Mouse (Mus musculus): ENCODE measurements at regions not wholly inside any gene's neighbourhood (a gene's known extent, or its start where the extent isn't known, plus 50 kb on each side); places are given as distances from the start of the nearest gene placed in this dataset.

DNA sequence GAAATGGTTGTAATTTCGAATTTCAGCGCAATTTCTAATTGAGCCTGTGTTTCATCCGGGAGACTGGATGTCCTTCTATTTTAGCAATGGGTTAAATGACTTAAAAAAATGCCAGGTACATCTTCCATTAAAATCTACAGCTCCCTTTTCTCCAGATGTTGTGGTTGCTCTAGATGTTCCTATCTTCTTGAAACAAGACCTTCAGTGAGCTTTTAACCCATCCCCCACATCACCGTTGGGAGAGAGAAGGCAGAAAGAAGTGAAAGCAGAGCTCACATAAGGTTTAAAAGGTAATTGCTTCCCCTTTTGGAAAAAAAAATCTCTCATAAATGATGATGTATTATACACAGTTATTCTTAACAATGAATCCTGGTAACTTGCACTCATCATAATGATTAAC, 135.9 kb downstream of the Gm4791 start:
- H3K27ac ChIP-seq: no peak overlapping the region
- no peak overlapping the region for H3K4me2 ChIP-seq
- no peak for ATAC-seq
- no peaks in the 10 kb centered on the region for H3K9me3 ChIP-seq (replicated peaks)
- H3K4me3 ChIP-seq: no peak overlapping the region
- H3K36me3 ChIP-seq (ENCODE audit: poor library complexity, severe bottlenecking): no peaks in the 10 kb centered on the region
- H3K9ac ChIP-seq: no peak overlapping the region
- no peaks in the 10 kb centered on the region for H3K27me3 ChIP-seq
- no peaks in the 10 kb centered on the region for H3K4me1 ChIP-seq
- 85% methylated on average over 4 of the region's 4 CpGs for WGBS

DNA sequence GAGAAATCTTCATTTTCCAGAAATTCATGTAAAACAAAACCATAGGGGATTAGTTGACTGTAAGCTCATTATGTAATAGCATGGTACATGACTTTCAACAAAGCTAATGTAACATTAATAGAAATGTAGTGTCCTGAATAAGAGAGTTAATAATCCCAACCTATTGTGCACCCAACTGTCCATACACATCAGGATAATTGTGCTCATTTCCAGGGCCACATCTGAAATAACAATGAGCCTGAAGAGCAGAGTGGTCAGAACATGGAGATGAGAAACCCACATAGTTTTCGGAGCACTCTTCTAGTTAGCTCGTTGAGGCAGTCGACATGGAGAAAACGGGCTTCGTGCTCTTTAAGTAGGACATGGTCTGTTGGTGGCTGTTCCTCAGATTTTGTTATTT, 138.1 kb downstream of the Gm4791 start:
- Histone ChIP-seq H3K27me3 (no peaks in the 10 kb centered on the region), H3K4me3 (no peak overlapping the region), H3K27ac (no peak overlapping the region), H3K9ac (no peak overlapping the region), H3K4me1 (no peaks in the 10 kb centered on the region), H3K4me2 (no peak overlapping the region), H3K9me3 (replicated peaks) (no peaks in the 10 kb centered on the region), H3K36me3 (ENCODE audit: poor library complexity, severe bottlenecking) (no peaks in the 10 kb centered on the region)
- WGBS: 94% methylated on average over 5 of the region's 5 CpGs
- ATAC-seq: no peak

DNA sequence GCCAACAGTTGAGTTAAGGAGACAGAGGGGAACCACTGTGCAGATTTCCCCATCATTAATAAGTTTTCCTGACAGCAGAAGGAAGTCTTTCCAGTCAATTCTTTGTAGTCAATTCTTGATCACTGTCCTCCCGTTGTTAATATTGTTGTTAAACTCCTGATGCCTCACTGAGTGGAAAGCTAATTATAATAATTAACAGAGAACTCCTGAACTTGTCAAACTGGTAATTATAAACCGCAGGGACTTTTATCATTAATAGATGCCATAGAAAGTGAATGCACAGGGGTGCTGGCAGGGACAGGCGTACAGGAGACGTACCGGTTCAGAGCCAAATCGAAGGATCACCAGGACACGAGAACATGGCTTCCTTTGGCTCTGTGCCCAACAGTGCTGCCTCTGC, 154.9 kb downstream of the Gm4791 start:
- no peaks in the 10 kb centered on the region for H3K4me1 ChIP-seq
- ATAC-seq: no peak
- H3K36me3 ChIP-seq (ENCODE audit: poor library complexity, severe bottlenecking): no peaks in the 10 kb centered on the region
- H3K9me3 ChIP-seq (replicated peaks): no peaks in the 10 kb centered on the region
- no peak overlapping the region for H3K9ac ChIP-seq
- H3K27ac ChIP-seq: no peak overlapping the region
- H3K4me2 ChIP-seq: no peak overlapping the region
- H3K4me3 ChIP-seq: no peak overlapping the region
- 54% methylated on average over 7 of the region's 7 CpGs for WGBS
- no peaks in the 10 kb centered on the region for H3K27me3 ChIP-seq

DNA sequence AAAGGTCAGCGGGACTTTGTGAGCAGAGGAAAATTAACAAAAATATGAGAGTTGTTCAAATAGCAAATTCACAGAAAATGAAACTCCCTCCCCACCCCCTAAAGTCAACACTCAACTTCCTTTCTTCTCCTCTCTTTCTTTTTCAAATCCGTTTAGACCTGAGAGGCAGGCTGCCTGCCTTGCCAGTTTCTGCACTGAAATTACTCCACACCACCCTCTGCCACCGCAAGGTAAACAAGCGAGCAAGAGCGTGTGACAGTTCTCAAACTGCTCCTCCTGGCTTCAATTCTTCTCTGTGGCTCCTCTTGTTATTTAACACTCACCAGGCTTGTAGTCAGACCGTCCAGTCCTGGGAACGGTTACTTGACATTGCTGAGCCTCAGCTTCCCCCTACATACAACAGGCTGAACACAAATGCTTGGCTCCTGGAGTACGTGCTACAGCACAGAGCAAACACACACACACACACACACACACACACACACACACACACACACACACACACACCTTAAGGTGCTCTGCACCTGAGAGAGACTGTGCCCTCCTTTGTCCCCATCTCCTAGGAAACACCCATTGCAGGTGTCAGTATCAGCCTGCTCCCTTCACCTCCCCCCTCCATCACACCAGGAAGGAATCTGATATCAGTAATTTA, 167.1 kb downstream of the Gm4791 start:
- Histone ChIP-seq H3K27me3 (no peaks in the 10 kb centered on the region), H3K4me3 (no peak overlapping the region), H3K27ac (no peak overlapping the region), H3K9me3 (replicated peaks) (no peaks in the 10 kb centered on the region), H3K4me2 (no peak overlapping the region), H3K4me1 (no peaks in the 10 kb centered on the region; the same call in 1 of the 2 replicates), H3K36me3 (ENCODE audit: poor library complexity, severe bottlenecking) (no peaks in the 10 kb centered on the region), H3K9ac (no peak overlapping the region)
- no peak for ATAC-seq
- 52% methylated on average over 8 of the region's 8 CpGs for WGBS

DNA sequence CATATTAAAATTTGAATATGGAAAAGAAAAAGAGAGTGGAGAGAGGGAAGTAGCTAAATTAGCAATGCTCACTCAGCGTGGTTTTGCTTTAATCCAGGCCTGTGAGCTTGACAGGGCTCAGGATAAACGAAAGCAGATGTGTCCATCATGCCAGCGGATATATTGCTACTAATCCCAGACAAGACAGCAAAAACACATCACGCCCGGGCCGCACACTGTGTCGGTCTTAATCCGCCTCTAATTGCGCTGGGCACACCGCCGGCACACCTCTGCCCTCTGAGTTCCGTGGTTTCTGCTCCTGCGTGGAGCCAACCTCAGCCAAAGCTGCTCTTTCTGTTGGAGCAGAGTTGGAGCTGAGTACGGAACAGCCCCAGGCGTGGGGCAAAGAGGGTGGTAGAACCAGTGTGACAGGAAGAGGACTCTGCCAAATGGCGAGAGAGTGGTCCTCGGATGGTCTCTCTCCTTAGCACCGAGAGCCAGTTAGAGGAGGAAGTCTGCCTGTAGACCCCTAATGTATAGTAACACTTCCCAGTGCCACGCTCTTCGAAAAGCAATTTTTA, 169.2 kb downstream of the Gm4791 start:
- no peak overlapping the region for H3K27ac ChIP-seq
- no peak for ATAC-seq

DNA sequence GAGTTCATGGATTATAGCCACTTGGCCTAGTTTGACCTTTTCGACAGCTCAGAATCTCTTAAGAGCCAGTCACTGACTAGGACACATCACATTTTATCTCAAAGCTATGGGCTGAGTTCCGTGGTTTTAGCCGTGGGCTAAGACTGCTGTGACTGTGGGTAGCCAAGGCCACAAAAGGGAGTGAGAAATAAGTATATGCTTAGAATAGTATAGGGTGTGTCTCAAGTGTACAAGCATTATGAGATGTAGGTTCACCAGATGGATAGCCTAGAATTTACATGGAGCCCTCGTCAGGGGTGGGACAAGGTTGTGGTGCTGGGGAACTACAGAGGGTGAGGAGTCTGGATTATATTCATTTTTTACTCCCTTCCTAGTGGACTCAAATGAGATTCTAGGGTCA, 177.5 kb downstream of the Gm4791 start:
- no peaks in the 10 kb centered on the region for H3K27me3 ChIP-seq
- no peaks in the 10 kb centered on the region for H3K36me3 ChIP-seq (ENCODE audit: poor library complexity, severe bottlenecking)
- no peak overlapping the region for H3K27ac ChIP-seq
- 95% methylated on average over 4 of the region's 4 CpGs for WGBS
- H3K4me2 ChIP-seq: no peak overlapping the region
- H3K9ac ChIP-seq: no peak overlapping the region
- no peak for ATAC-seq
- H3K9me3 ChIP-seq (replicated peaks): no peaks in the 10 kb centered on the region
- H3K4me3 ChIP-seq: no peak overlapping the region
- H3K4me1 ChIP-seq: no peaks in the 10 kb centered on the region

More for the DNA sequence above, 169.2 kb downstream of the Gm4791 start:
- Histone ChIP-seq H3K4me2 (no peak overlapping the region), H3K9ac (no peak overlapping the region), H3K4me3 (no peak overlapping the region), H3K27me3 (no peaks in the 10 kb centered on the region), H3K36me3 (ENCODE audit: poor library complexity, severe bottlenecking) (no peaks in the 10 kb centered on the region), H3K9me3 (replicated peaks) (no peaks in the 10 kb centered on the region), H3K4me1 (no peaks in the 10 kb centered on the region; the same call in 1 of the 2 replicates)
- 65% methylated on average over 20 of the region's 20 CpGs for WGBS

DNA sequence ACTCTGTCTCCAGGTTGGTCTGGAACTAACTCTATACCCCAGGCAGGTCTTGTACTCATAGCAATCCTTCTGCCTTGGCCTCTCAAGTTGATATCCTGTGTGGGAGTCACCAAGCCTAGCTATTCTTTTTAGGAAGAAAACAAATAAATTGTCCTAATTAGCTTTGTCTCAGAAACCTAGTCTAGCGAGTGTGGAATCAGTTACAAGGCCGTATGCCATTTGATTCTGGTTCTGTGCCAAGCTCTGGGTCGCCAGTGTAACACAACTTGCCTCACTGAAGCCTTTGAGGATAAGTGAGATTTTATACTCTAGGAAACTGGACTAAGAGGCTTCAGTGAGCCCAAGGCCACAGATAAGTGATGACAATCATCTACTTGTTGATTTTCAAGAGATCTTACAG, 219.6 kb downstream of the Gm4791 start:
- no peaks in the 10 kb centered on the region for H3K27me3 ChIP-seq
- no peak for ATAC-seq
- H3K4me3 ChIP-seq: no peak overlapping the region
- H3K9me3 ChIP-seq (replicated peaks): no peaks in the 10 kb centered on the region
- no peaks in the 10 kb centered on the region for H3K36me3 ChIP-seq (ENCODE audit: poor library complexity, severe bottlenecking)
- no peaks in the 10 kb centered on the region for H3K4me1 ChIP-seq
- no peak overlapping the region for H3K4me2 ChIP-seq
- WGBS: 46% methylated on average over 3 of the region's 3 CpGs
- no peak overlapping the region for H3K9ac ChIP-seq
- H3K27ac ChIP-seq: no peak overlapping the region

DNA sequence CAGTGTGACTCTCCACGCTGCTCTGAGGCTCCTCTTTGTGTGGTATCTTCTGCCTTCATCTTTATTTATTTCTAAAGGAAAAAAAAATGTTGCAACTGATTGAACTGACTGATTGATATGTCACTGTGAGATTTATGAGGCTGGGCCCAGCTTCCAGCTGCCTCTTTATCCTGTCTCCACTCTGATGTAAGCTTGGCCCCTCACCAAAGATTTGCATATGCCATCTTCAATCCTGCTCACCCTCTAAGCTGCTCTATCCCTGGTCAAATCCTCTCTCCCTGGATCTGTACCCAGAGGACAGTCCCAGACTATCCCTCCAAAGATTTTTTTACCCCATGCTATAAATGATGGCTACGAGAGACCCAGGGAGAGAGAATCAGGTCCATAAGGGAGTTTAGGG, 225.0 kb downstream of the Gm4791 start:
- no peak for ATAC-seq
- Histone ChIP-seq H3K4me2 (no peak overlapping the region), H3K4me3 (no peak overlapping the region), H3K9ac (no peak overlapping the region), H3K27ac (no peak overlapping the region), H3K9me3 (replicated peaks) (no peaks in the 10 kb centered on the region), H3K36me3 (ENCODE audit: poor library complexity, severe bottlenecking) (no peaks in the 10 kb centered on the region), H3K27me3 (no peaks in the 10 kb centered on the region), H3K4me1 (no peaks in the 10 kb centered on the region)
- WGBS: 86% methylated on average over 2 of the region's 2 CpGs

DNA sequence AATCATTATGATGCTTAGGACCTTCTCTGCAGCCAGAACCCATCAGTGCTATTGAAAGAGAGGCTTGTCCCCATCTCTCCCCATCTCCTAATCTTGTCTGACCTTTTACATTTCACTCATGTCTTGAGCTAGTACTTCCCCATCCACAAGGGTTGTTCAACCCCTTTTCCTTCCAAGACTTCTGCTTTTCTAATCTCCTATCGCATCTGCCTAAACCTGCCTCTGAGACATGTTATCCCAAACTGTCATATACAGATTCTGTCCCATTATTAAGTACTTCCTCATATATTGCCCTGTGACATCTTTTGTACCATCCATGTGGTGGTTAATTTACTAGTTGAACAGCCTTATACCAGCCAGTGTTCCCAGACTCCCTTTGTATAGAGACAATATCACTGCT, 225.7 kb downstream of the Gm4791 start:
- no peak for ATAC-seq
- Histone ChIP-seq H3K9ac (no peak overlapping the region), H3K9me3 (replicated peaks) (no peaks in the 10 kb centered on the region), H3K4me1 (no peaks in the 10 kb centered on the region), H3K36me3 (ENCODE audit: poor library complexity, severe bottlenecking) (no peaks in the 10 kb centered on the region), H3K4me3 (no peak overlapping the region), H3K27ac (no peak overlapping the region), H3K4me2 (no peak overlapping the region), H3K27me3 (no peaks in the 10 kb centered on the region)
- 100% methylated on average over 1 of the region's 1 CpGs for WGBS

DNA sequence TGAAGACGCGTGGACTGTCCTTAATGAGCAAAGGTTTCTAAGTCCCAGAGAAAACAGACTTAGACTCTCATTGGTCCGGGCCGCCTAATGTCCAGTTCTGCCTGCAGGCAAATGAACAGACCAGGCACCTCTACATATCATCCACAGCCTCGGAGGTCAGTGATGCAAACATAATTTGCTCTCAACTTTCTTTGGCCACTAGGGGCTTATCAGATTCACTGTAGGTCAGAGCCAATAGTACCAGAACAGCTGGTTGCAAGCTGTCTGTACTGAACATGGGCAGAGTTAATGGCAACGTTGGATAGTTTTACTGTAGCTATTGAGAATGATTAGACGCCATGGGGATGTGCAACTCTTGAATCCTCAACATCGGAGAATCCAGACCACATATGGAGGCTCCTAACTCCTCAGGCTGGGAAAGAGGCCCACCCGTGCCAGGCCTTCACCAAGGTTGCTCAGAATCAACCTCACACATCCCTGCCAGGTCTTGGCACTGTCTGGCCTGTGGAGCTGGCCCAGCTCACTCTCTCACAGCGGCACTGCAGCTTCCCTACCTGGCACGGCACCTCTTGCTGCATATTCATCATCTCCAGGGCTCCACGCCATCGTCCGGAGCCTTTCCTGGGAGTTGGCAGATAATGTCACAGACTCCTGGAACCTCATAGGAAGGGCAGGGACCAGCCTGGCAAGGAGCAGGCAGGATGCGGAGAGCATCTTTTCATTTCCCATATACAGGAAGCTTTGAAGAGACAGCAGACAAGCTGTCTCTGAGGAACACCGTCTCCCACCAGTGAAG, 228.1 kb downstream of the Gm4791 start:
- no peak overlapping the region for H3K4me3 ChIP-seq
- no peak overlapping the region for H3K27ac ChIP-seq
- H3K27me3 ChIP-seq: no peaks in the 10 kb centered on the region
- no peaks in the 10 kb centered on the region for H3K4me1 ChIP-seq
- H3K36me3 ChIP-seq (ENCODE audit: poor library complexity, severe bottlenecking): no peaks in the 10 kb centered on the region
- no peaks in the 10 kb centered on the region for H3K9me3 ChIP-seq (replicated peaks)
- WGBS: 90% methylated on average over 16 of the region's 16 CpGs
- no peak overlapping the region for H3K4me2 ChIP-seq
- no peak overlapping the region for H3K9ac ChIP-seq
- no peak for ATAC-seq

DNA sequence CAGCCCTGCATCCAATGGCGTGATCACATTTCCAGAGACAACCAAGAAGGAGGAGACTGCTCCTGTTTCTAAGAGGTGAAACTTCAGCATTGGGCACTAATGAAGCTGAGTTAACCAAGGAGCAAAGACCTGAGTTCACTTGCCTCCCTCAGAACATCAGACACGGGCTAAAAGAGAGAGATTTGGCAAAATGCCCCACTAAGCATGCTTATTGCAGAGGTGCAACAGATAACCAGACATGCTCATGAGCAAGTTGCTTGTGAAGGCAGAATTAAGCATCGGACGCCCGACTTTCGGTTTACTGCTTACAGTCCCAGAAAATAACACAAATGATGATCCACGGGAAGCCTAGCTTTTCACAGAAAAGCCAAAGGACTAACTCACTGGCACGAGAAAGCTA, 228.8 kb downstream of the Gm4791 start:
- no peak overlapping the region for H3K27ac ChIP-seq
- no peaks in the 10 kb centered on the region for H3K4me1 ChIP-seq
- ATAC-seq: no peak
- H3K9ac ChIP-seq: no peak overlapping the region
- H3K4me2 ChIP-seq: no peak overlapping the region
- H3K36me3 ChIP-seq (ENCODE audit: poor library complexity, severe bottlenecking): no peaks in the 10 kb centered on the region
- H3K4me3 ChIP-seq: no peak overlapping the region
- no peaks in the 10 kb centered on the region for H3K27me3 ChIP-seq
- H3K9me3 ChIP-seq (replicated peaks): no peaks in the 10 kb centered on the region
- WGBS: 89% methylated on average over 8 of the region's 8 CpGs

DNA sequence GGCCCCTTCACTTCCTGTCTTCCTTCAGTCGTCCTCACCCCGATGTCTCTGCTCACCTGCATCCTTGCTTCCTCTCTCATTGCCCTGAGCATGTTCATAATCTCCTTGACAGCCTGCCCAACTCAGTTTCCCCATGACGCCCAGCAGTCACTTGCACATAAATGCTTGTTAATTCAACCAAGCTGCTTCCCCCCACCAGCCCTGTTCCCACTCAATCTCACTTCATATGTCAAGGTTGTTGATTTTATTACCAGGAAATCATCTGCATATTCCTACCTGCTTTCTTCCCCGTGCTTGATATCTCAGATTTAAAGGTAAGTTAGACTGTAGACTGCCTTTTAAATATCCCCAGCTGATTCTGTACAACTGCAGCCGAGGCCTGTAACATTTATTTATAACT, 230.2 kb downstream of the Gm4791 start:
- no peak overlapping the region for H3K4me3 ChIP-seq
- no peaks in the 10 kb centered on the region for H3K27me3 ChIP-seq
- no peak overlapping the region for H3K9ac ChIP-seq
- no peak for ATAC-seq
- no peak overlapping the region for H3K27ac ChIP-seq
- H3K36me3 ChIP-seq (ENCODE audit: poor library complexity, severe bottlenecking): no peaks in the 10 kb centered on the region
- no peak overlapping the region for H3K4me2 ChIP-seq
- H3K4me1 ChIP-seq: no peaks in the 10 kb centered on the region
- no peaks in the 10 kb centered on the region for H3K9me3 ChIP-seq (replicated peaks)
- 83% methylated on average over 5 of the region's 5 CpGs for WGBS
